Mouse (Mus musculus): ENCODE results near the gene Hjurp.

The Hjurp gene

GRCm38 (mm10) chr1:88277098-88277817 lies at the start of gene Hjurp, which contains the start of gene Trpm8:
Gene Hjurp, minus strand, starts transcription at chr1:88277633.
Gene Trpm8, plus strand, starts transcription at chr1:88277661.
- DNase-seq (ENCODE audit: extremely low read depth, low read depth, low spot score), result peak; percentile 100

GRCm38 (mm10) chr1:88323101-88323500 lies 45.7 kb upstream of the Hjurp start:
- DNase-seq (ENCODE audit: extremely low read depth, low read depth, low spot score), result no peak

GRCm38 (mm10) chr1:88322146-88322545 lies 44.7 kb upstream of the Hjurp start:
- no peak for DNase-seq (ENCODE audit: extremely low read depth, low read depth, low spot score)

DNA sequence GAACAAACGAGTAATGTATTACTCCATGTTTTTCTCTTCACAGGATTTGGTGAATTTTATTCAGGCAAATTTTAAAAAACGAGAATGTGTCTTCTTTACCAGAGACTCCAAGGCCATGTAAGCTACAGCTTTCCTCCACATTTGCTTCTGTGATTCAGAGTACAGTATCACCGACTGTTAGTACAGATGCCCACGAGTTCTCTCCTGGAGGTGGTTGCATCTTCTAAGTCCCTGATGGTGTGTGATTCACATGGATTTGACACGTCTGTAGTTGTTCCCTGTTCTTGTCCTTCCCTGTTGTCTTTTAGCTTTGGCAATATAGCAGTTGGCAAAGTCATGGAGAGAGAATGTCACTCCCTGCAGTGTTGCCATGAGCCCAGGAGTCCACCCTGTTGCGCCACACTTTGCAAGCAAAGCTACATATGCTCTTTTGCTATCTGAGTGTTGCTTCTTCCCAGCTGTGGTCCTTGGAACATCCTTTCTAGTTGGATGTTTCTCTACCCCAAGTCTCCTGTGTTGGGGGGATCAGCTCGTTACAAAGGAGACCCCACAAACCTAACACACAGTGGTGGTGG lies 43.5 kb upstream of the Hjurp start:
- no peak for DNase-seq (ENCODE audit: extremely low read depth, low read depth, low spot score)

DNA sequence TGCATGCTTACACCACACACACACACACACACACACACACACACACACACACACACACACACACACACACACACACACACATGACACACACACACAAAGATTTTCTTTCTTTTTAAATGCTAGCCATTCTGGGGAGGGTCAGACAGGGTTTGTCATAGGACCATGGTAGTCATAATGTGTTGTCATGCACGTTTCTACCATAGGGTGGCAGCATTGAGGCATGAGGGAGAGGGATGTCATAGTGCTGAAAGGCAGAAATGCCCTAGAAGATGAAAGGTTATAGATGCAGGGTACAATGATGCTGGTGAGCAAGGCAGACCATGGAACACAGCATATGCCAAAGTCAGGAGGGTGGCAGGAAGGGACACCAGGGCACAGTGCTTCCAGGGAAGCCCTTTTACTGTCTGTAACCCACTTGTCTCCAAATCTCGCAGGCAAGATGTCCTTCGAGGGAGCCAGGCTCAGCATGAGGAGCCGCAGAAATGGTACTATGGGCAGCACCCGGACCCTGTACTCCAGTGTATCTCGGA lies 41.2 kb upstream of the Hjurp start:
- DNase-seq (ENCODE audit: extremely low read depth, low read depth, low spot score), result no peak

DNA sequence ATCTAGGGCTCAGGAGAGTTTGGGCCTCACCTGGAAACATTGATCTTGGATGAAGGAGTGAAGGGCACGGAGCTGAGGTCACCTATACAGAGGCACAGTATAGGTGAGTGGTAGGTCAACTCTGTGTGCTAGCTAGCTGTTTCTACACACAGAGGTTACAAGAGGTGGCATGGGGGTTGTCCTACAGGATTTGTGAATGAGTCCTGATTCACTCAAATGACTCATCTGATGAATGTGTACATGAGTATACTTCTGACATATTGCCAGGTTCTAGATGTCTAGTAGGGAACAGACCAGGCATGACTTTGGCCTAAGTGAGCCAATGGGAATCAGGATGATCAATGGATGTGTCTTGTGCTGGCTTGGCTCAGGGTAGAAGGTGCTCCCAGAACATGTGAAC lies 39.8 kb upstream of the Hjurp start:
- no peak for DNase-seq (ENCODE audit: extremely low read depth, low read depth, low spot score)

- no peak for DNase-seq (ENCODE audit: extremely low read depth, low read depth, low spot score)
Measured at GRCm38 (mm10) chr1:88310349-88310748, 32.9 kb upstream of the Hjurp start.

DNA sequence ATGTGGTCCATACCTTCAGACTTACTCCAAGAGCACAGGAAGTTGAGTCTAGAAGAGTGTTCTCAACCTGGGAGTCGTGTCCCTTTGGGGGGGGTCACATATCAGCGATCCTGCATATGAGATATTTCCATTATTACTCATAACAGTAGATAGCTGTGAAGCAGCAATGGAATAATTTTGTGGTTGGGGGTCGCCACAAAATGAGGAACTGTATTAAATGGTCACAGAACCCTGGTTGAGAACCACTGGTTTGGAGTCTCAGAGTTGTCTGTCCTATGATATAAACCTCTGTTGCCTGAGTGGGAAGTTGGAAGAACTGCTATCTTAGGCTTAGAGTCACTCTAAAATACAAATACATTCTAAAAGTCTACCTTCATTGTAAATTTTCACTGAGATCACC lies 32.5 kb upstream of the Hjurp start:
- DNase-seq (ENCODE audit: extremely low read depth, low read depth, low spot score), result no peak

- no peak for DNase-seq (ENCODE audit: extremely low read depth, low read depth, low spot score)
Measured at GRCm38 (mm10) chr1:88309020-88309419, 31.6 kb upstream of the Hjurp start.

GRCm38 (mm10) chr1:88307180-88307579 lies 29.7 kb upstream of the Hjurp start:
- DNase-seq (ENCODE audit: extremely low read depth, low read depth, low spot score), result no peak

DNA sequence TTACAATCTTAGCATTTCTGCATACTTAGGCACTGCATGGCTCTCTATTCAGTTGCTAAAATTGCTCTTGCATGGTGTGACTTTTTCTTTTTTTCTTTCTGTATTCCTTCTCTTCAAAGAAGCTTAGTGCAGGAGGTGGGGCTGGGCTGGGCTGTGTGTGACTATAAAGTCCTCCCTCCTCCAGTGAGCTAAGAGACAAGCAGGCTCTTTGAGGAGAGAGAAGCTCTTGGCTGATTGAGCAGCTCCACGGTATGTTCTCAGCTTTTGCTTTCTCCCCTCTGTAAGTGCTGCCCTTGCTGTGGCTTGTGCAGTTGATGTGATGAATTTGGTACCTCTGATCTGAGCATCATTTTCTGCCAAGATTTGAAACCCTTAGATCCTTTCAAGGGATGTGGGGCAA lies 29.1 kb upstream of the Hjurp start:
- DNase-seq (ENCODE audit: extremely low read depth, low read depth, low spot score), result no peak

DNA sequence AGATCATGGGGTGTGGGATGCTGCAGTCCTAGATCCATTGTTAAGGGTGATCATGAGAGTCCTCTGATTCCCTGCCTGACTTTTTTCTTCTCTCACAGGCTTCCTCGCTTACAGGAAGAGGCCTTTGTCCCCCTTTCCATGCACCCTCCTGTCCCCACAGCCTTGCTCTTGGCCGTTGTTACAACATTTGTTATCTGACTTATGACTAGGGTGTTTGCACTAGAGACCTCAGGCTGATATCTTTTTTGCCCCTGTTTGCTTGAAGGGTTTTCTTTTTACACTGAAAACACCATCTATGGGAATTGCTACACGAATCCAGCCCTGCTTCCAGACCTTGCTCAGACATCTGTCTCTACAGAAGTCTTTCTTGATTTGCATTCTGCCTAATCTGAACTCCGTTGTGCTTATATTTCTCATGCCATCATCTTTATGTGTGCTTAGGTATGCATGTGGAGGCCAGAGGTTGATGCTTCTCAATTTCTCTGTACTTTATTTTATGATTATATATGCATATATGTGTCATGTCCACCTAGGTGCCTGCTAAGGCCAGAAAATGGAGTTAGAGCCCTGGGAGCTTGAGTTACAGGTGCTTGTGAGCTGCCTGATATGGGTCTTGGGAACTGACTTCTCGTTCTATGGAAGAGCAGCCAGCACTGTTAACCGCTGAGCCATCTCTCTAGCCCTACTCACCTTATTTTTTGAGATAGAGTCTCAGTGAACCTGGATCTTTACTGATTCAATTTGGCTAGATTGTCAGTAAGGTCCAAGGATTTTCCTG lies 27.8 kb upstream of the Hjurp start:
- DNase-seq (ENCODE audit: extremely low read depth, low read depth, low spot score), result no peak

GRCm38 (mm10) chr1:88304261-88304985 lies 27.0 kb upstream of the Hjurp start:
- DNase-seq (ENCODE audit: extremely low read depth, low read depth, low spot score), result no peak

DNA sequence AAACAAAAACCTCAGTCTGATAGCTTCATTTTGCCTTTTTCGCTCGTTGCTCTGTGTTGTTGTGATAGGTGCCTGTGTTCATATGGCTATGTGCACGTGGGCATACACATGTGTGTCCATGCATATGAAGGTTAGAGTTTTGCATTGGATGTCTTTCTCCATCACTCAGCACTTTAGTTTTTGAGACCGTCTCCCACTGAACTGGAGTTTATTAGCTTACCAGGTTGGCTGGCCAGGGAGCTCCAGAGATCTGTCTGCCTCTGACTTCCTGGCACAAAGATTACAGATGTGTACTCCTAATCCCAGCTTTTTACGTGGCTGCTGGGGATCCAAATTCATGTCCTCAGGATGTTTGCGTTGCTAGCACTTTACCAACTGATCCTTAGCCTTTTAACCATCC lies 26.3 kb upstream of the Hjurp start:
- no peak for DNase-seq (ENCODE audit: extremely low read depth, low read depth, low spot score)

DNA sequence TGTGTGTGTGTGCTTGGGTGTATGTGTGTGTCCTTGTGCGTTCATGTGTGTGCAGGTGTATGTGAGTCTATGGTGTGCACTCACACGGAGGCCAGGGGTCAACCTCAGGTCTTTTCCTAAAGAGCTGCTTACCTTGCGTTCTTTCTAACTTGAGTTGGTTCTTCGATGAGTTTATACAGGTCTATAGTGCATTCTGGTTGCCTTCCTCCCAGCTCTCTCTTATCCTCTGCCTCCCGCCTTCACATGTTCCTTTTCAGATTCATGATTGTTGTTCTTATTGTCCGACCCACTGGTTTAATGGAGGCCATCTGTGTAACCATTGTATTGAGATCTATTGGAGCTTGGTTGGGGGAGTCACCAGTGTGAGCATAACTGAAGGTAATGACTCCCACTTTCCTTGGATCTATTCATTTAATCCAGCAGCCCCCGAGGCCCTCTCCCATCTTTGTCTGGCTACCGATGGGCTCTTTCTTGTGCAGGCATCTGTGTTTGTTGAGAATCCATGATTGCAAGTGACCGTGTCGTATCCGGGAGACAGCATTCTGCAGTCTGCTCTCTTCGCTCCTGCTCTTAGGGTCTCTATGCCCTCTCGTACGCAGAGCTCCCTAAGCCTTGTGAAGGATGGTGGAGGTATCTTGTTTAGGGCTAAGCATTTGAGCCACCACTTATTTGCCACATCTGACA lies 24.8 kb upstream of the Hjurp start:
- DNase-seq (ENCODE audit: extremely low read depth, low read depth, low spot score), result no peak

- DNase-seq (ENCODE audit: extremely low read depth, low read depth, low spot score), result no peak
Measured at GRCm38 (mm10) chr1:88301121-88302014, 23.9 kb upstream of the Hjurp start.

- DNase-seq (ENCODE audit: extremely low read depth, low read depth, low spot score), result no peak
Measured at GRCm38 (mm10) chr1:88300301-88301050, 23.0 kb upstream of the Hjurp start.

- no peak for DNase-seq (ENCODE audit: extremely low read depth, low read depth, low spot score)
Measured at GRCm38 (mm10) chr1:88299529-88299945, 22.1 kb upstream of the Hjurp start.
